Mouse (Mus musculus): ENCODE results near the gene Abcb9. TPM values are rescaled to one million over a fixed set of nuclear protein-coding genes. Genes with fewer than 3 reads are reported as not detected.

Abcb9 gene
- polyA plus RNA-seq, 1 experiment, result 0.46 TPM

DNA sequence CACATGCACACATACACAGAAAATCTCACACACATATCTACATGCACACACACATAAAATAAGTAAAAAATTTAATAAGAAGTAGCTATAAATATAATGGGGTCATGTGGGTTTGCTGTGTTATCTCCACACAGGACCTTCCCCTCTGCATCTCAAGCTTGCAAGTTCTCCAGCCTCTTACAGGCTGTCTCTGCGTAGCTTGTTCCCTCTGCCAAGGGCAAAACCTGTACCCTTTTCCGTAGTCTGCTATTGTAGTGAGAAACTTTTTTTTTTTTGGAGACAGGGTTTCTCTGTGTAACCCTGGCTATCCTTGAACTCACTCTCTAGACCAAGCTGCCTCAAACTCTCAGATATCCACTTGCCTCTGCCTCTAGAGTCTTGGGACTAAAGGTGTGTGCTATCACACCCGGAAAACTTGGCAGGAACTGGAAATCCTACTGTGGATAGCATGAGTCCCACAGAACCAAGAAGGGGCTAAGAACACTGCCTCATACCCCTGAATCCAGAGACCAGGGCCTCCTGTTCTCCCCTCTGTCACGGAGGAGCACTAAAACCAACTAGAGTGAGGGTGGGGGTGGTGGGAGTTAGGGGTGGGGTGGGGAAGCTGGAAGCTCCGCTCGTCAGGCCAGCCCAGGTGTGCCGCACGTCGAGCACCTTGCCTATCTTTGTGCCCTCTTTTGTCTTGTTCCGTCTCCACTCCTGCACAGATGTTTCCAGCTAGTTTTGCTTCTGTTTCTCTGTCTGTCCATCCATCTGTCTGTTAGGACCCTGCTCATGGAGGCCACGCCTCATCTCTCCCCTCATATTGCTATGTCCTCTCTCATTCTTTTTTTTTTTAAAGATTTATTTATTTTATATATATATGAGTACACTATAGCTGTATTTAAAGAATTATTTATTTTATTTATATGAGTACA, 4.8 kb upstream of the Abcb9 start:
- H3K4me3 ChIP-seq (ENCODE audit: insufficient read depth, poor library complexity, severe bottlenecking), result no peak overlapping the region
- H3ac ChIP-seq (ENCODE audit: control insufficient read depth, insufficient read length, low read depth), result no peak overlapping the region
- H3K79me3 ChIP-seq (ENCODE audit: low read depth), result no peaks in the 10 kb centered on the region
- H3K79me2 ChIP-seq (ENCODE audit: control insufficient read depth, insufficient read depth), result no peaks in the 10 kb centered on the region
- no peak for TF ChIP-seq CTCF (IDR thresholded peaks at IDR 0.05; ENCODE audit: control insufficient read depth, insufficient read depth, insufficient read length)
- TF ChIP-seq USF1 (IDR thresholded peaks at IDR 0.05; ENCODE audit: low read depth), result no peak
- TF ChIP-seq MYOG (IDR thresholded peaks at IDR 0.05; ENCODE audit: control insufficient read depth, extremely low read depth, insufficient read length), result no peak
- TF ChIP-seq MYOD1 (IDR thresholded peaks at IDR 0.05; ENCODE audit: control insufficient read depth, insufficient read length, low read depth), result no peak
- TF ChIP-seq CEBPB (IDR thresholded peaks at IDR 0.05; ENCODE audit: low read depth), result no peak
- TF ChIP-seq MAX (IDR thresholded peaks at IDR 0.05), result no peak
- TF ChIP-seq FOSL1 (IDR thresholded peaks at IDR 0.05; ENCODE audit: insufficient read depth, low read length, poor library complexity, severe bottlenecking), result no peak
- no peaks in the 10 kb centered on the region for H3K36me3 ChIP-seq (ENCODE audit: control insufficient read depth, insufficient read depth)
- H3K27me3 ChIP-seq (ENCODE audit: control insufficient read depth, insufficient read depth, insufficient read length), result no peaks in the 10 kb centered on the region

DNA sequence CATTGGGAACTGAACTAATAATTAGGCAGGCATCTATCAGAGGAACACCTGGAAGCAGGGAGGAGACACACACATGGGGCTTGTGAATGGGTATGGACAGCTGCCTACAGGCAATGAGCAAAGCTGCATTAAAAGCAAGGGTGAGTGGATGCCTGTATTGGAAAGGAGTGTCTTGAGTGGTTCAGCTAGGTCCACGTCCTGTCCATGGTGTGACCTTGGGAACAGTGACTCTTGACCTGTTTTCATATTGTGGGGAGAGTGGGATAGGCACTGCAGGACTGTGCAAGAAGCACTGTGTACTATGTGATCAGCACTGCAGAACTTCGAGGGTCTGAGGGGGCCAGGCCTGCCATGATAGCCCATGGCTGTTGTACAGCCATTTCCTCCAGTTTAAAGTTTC, 3.3 kb upstream of the Abcb9 start:
- no peaks in the 10 kb centered on the region for H3K79me3 ChIP-seq (ENCODE audit: low read depth)
- no peak for TF ChIP-seq FOSL1 (IDR thresholded peaks at IDR 0.05; ENCODE audit: insufficient read depth, low read length, poor library complexity, severe bottlenecking)
- TF ChIP-seq MAX (IDR thresholded peaks at IDR 0.05), result no peak
- no peak for TF ChIP-seq USF1 (IDR thresholded peaks at IDR 0.05; ENCODE audit: low read depth)
- no peak for TF ChIP-seq MYOG (IDR thresholded peaks at IDR 0.05; ENCODE audit: control insufficient read depth, extremely low read depth, insufficient read length)
- TF ChIP-seq CEBPB (IDR thresholded peaks at IDR 0.05; ENCODE audit: low read depth), result no peak
- no peak for TF ChIP-seq MYOD1 (IDR thresholded peaks at IDR 0.05; ENCODE audit: control insufficient read depth, insufficient read length, low read depth)
- no peak for TF ChIP-seq CTCF (IDR thresholded peaks at IDR 0.05; ENCODE audit: control insufficient read depth, insufficient read depth, insufficient read length)
- no peak overlapping the region for H3ac ChIP-seq (ENCODE audit: control insufficient read depth, insufficient read length, low read depth)
- no peaks in the 10 kb centered on the region for H3K27me3 ChIP-seq (ENCODE audit: control insufficient read depth, insufficient read depth, insufficient read length)
- no peaks in the 10 kb centered on the region for H3K36me3 ChIP-seq (ENCODE audit: control insufficient read depth, insufficient read depth)
- no peaks in the 10 kb centered on the region for H3K79me2 ChIP-seq (ENCODE audit: control insufficient read depth, insufficient read depth)
- H3K4me3 ChIP-seq (ENCODE audit: insufficient read depth, poor library complexity, severe bottlenecking), result no peak overlapping the region

DNA sequence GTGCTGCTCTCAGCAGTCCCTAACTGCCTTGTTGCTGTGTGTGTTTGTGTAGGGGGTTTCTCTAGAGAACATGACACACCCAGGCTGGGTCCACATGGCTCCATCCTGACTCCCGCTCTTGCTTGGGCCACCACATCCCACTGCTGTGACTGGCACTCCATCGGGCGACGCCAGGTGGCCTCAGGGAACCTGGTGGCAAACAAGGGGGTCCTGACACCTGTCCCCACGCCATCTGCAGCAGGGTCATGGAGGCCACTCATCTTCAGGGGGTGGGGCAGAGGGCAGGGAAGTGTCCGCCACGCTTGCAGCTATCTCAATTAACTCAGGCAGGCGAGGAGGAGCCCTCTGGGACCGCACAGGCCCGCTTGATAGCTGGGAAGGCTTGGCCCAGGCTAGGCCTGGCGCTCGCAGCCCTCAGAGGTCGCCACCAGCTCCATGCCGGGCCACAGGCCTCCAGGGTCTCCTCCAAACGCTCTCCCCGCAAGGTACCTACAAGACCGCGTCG, 469 bp downstream of the Abcb9 start:
- TF ChIP-seq FOSL1 (IDR thresholded peaks at IDR 0.05; ENCODE audit: insufficient read depth, low read length, poor library complexity, severe bottlenecking), result no peak
- TF ChIP-seq MYOG (IDR thresholded peaks at IDR 0.05; ENCODE audit: control insufficient read depth, extremely low read depth, insufficient read length), result no peak
- TF ChIP-seq MYOD1 (IDR thresholded peaks at IDR 0.05; ENCODE audit: control insufficient read depth, insufficient read length, low read depth), result no peak
- TF ChIP-seq CTCF (IDR thresholded peaks at IDR 0.05; ENCODE audit: control insufficient read depth, insufficient read depth, insufficient read length), result no peak
- no peak for TF ChIP-seq CEBPB (IDR thresholded peaks at IDR 0.05; ENCODE audit: low read depth)
- no peak for TF ChIP-seq USF1 (IDR thresholded peaks at IDR 0.05; ENCODE audit: low read depth)
- no peak for TF ChIP-seq MAX (IDR thresholded peaks at IDR 0.05)
- Histone ChIP-seq H3ac (ENCODE audit: control insufficient read depth, insufficient read length, low read depth) (peak overlapping the region; percentile 10), H3K79me2 (ENCODE audit: control insufficient read depth, insufficient read depth) (no peaks in the 10 kb centered on the region), H3K79me3 (ENCODE audit: low read depth) (no peaks in the 10 kb centered on the region), H3K4me3 (ENCODE audit: insufficient read depth, poor library complexity, severe bottlenecking) (no peak overlapping the region), H3K27me3 (ENCODE audit: control insufficient read depth, insufficient read depth, insufficient read length) (no peaks in the 10 kb centered on the region), H3K36me3 (ENCODE audit: control insufficient read depth, insufficient read depth) (no peaks in the 10 kb centered on the region)

DNA sequence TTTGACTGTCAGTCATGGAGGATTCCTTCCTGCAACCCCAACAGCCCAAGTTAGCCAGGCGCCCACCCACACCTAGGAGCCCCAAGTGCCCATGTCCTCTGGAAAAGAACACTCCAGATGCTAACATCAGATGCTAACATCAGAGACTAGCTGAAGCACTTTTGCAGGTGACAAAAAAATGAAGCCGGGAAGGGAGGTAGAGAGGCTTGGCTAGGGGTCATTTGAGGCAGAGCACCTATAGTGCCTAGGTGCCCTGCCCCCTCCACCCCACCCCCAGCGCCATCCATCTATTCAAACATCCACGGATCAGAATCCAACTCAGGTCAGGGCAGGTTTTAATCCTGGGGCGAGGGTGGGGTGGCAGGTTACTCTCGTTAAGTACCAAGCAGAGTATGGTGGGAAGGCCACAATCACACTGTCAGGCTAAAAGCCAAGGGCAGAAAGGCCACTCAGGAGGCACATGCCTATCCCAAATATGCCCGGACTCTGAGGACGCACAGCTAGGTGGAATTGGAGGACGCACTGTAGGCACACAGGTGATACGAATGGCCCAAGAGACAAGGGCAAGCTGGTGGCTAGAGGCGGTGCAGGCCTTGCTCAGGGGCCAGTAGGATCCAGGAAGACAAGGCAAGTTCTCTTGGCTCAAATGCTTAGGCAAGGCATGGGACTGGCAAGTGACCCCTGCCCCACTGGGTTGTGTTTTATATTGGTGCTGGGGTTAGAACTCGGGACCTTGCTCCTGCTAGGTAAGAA, 1.6 kb downstream of the Abcb9 start:
- H3K4me3 ChIP-seq (ENCODE audit: insufficient read depth, poor library complexity, severe bottlenecking), result no peak overlapping the region
- no peak for TF ChIP-seq MAX (IDR thresholded peaks at IDR 0.05)
- no peak for TF ChIP-seq USF1 (IDR thresholded peaks at IDR 0.05; ENCODE audit: low read depth)
- TF ChIP-seq MYOG (IDR thresholded peaks at IDR 0.05; ENCODE audit: control insufficient read depth, extremely low read depth, insufficient read length), result no peak
- TF ChIP-seq FOSL1 (IDR thresholded peaks at IDR 0.05; ENCODE audit: insufficient read depth, low read length, poor library complexity, severe bottlenecking), result no peak
- no peak for TF ChIP-seq MYOD1 (IDR thresholded peaks at IDR 0.05; ENCODE audit: control insufficient read depth, insufficient read length, low read depth)
- no peak for TF ChIP-seq CEBPB (IDR thresholded peaks at IDR 0.05; ENCODE audit: low read depth)
- no peak for TF ChIP-seq CTCF (IDR thresholded peaks at IDR 0.05; ENCODE audit: control insufficient read depth, insufficient read depth, insufficient read length)
- H3K79me3 ChIP-seq (ENCODE audit: low read depth), result no peaks in the 10 kb centered on the region
- no peaks in the 10 kb centered on the region for H3K79me2 ChIP-seq (ENCODE audit: control insufficient read depth, insufficient read depth)
- no peak overlapping the region for H3ac ChIP-seq (ENCODE audit: control insufficient read depth, insufficient read length, low read depth)
- H3K27me3 ChIP-seq (ENCODE audit: control insufficient read depth, insufficient read depth, insufficient read length), result no peaks in the 10 kb centered on the region
- H3K36me3 ChIP-seq (ENCODE audit: control insufficient read depth, insufficient read depth), result no peaks in the 10 kb centered on the region

DNA sequence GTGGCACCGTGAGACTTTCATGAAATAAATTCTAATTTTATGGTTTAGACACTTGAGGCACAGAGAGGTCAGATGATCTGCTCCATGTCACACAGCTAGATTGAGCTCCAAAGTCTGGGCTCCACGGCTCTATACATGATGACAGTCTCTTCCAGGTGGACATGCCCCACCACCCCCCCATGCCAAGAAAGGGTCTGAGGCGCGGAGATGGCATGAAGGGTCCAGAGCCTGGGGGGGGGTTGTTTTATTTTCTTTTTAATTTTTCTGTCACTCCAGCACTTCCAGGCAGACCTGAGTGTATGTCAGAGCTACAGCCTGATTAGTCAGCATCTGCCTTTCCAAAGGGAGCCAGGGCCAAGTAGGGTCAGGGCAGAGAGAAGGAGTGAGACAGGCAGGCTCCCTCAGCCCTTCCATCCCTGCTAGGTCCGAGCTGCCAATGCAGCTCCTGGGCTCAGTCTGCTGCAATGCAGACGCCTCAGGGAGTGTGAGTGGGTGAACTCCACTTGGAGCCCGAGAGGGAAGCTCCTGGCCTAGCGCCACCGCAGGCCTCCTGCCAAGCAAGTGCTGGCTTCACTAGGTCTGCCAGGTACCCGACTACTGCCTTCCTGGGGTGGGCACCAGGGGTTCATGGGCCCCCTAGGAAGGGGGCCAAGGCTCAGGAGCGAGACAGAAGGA, 2.3 kb downstream of the Abcb9 start:
- Histone ChIP-seq H3K36me3 (ENCODE audit: control insufficient read depth, insufficient read depth) (no peaks in the 10 kb centered on the region), H3K79me2 (ENCODE audit: control insufficient read depth, insufficient read depth) (no peaks in the 10 kb centered on the region), H3K4me3 (ENCODE audit: insufficient read depth, poor library complexity, severe bottlenecking) (no peak overlapping the region), H3K79me3 (ENCODE audit: low read depth) (no peaks in the 10 kb centered on the region), H3ac (ENCODE audit: control insufficient read depth, insufficient read length, low read depth) (no peak overlapping the region), H3K27me3 (ENCODE audit: control insufficient read depth, insufficient read depth, insufficient read length) (no peaks in the 10 kb centered on the region)
- TF ChIP-seq MAX (IDR thresholded peaks at IDR 0.05) (no peak), FOSL1 (IDR thresholded peaks at IDR 0.05; ENCODE audit: insufficient read depth, low read length, poor library complexity, severe bottlenecking) (no peak), CTCF (IDR thresholded peaks at IDR 0.05; ENCODE audit: control insufficient read depth, insufficient read depth, insufficient read length) (no peak)

Measured in C2C12 (cell line).